13 mouse cellular contexts compared by ENCODE assay signal in genomic region chr6:28791809-28792208, GRCm38 (mm10).
"Had no signal": no experiment of that assay in that cellular context is flagged by ENCODE, and none has a peak within 500 bp of the region (broad histone marks: within the 10 kb centered on the region; RNA-seq: fewer than 3 reads in every experiment).

No protein-coding gene starts in this region.

- DNase-seq: kidney, adult 18-20 months; kidney, postnatal 10 days; kidney, postnatal 4 days; lung, adult 18-20 months; retina, postnatal 1 day; right cerebral cortex, postnatal 14 days; thymus, adult 2 months had no signal

- H3K4me3 ChIP-seq: limb, embryonic 15.5 days; midbrain, embryonic 12.5 days; neural tube, embryonic 13.5 days; stomach, embryonic 15.5 days had no signal

- H3K9ac ChIP-seq: limb, embryonic 15.5 days; liver, embryonic 14.5 days; midbrain, embryonic 12.5 days; neural tube, embryonic 13.5 days; stomach, embryonic 15.5 days had no signal

- H3K27me3 ChIP-seq: limb, embryonic 15.5 days; midbrain, embryonic 12.5 days; neural tube, embryonic 13.5 days; stomach, embryonic 15.5 days had no signal

- ATAC-seq: midbrain, embryonic 16.5 days had no signal

- H3K9me3 ChIP-seq: limb, embryonic 15.5 days; midbrain, embryonic 12.5 days; neural tube, embryonic 13.5 days; stomach, embryonic 15.5 days had no signal

- H3K36me3 ChIP-seq: neural tube, embryonic 13.5 days had no signal

- H3K4me2 ChIP-seq: limb, embryonic 15.5 days; midbrain, embryonic 12.5 days; neural tube, embryonic 13.5 days; stomach, embryonic 15.5 days had no signal

- H3K27ac ChIP-seq: limb, embryonic 15.5 days; liver, embryonic 14.5 days; midbrain, embryonic 12.5 days; neural tube, embryonic 13.5 days; stomach, embryonic 15.5 days had no signal

- H3K4me1 ChIP-seq: stomach, embryonic 15.5 days had no signal
